Mouse (Mus musculus) G1E (cell line): ENCODE measurements around the gene Dnajb8.

ENCODE experiments used
- CTCF ChIP-seq: IDR thresholded peaks from 2 replicates; pipeline ENCODE4 v1.5.1; 2012; ENCODE audit warnings: low read depth, low read length, inconsistent platforms, mixed read lengths
- GATA1 ChIP-seq: IDR thresholded peaks from 2 replicates; pipeline ENCODE4 v1.6.1; 2012; ENCODE audit warnings: borderline replicate concordance, low read length, inconsistent platforms, mixed read lengths
- GATA2 ChIP-seq: IDR thresholded peaks from 2 replicates; pipeline ENCODE4 v1.6.1; 2012; ENCODE audit warnings: low read depth, low read length, inconsistent platforms, borderline replicate concordance
- POLR2AphosphoS5 ChIP-seq: IDR thresholded peaks from 2 replicates; pipeline ENCODE4 v1.6.1; 2012; ENCODE audit warnings: low read depth, low read length, inconsistent platforms; ENCODE audit not compliant: insufficient replicate concordance
- TAL1 ChIP-seq: conservative IDR thresholded peaks from 2 replicates; pipeline ENCODE4 v1.6.1; 2012; ENCODE audit warnings: low read depth, low read length, inconsistent platforms, mixed read lengths

DNA sequence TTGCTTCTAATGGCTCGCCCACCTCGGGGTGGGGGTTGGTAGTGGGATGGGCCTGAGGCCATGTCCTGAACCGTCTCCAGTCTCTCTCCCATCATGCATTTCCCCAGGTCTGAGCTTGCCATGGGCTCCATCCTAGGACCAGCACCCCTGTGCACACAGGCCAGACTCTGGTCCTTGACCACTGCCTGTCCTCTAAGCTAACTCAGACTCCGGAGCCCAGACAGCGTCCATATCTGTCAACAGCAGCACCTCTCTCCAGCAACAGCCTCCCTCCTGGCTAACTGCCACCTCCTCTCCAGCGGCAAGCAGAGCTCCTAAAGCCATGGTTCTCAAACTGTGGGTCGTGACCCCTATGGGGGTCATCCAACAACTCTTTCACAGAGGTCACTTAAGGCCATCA, 14.4 kb downstream of the Dnajb8 start:
- TF ChIP-seq CTCF (no peak), TAL1 (no peak), GATA2 (no peak), GATA1 (no peak), POLR2AphosphoS5 (no peak)
